Mouse (Mus musculus) erythroblast, embryonic 14.5 days (primary cell): ENCODE results near the gene Cox14.

Experiments used
- GATA1 ChIP-seq: IDR thresholded peaks from 2 replicates; pipeline ENCODE4 v1.6.1; 2012; ENCODE audit warnings: low read length, inconsistent platforms, mixed read lengths
- TAL1 ChIP-seq: IDR thresholded peaks from 3 replicates; pipeline ENCODE4 v1.6.1; 2012; ENCODE audit warnings: low read length, inconsistent platforms, mixed read lengths

- TF ChIP-seq TAL1 (no peak), GATA1 (no peak)
These were observed 45.6 kb downstream of the Cox14 start for GRCm38 (mm10) chr15:99771004-99771500.
